Mouse (Mus musculus): ENCODE measurements around the gene Islr2.

DNA sequence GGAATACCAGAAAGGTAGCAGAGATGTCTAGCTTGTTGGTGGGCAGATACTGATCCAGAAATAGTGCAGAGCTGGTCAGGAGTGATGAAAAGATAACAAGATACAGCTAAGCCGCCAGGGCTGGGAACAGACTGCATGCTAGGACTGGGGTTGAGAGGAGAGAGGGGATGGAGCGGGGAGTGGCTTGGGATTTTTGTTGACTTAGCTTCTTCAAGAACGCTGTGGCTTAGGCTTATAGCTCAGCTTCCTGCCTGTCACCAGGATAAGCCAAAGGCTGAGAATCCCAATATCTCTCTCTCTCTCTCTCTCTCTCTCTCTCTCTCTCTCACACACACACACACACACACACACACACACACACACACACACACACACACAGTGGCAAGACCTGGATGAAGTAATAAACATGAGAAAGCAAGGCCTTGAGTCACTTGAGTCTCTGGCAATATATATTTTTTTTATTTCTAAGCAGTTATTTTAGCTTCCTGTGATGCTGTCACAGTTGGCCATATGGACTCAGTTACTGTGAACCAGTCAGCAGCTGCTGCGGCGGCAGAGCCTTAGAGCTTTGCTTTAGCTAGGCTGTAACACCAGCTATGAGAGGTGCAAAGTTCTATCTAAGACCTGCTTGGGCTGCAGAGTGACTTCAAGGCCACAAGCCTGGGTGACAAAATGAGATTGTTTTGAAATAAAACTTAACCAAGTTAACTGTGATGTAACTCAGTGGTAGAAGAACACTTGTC is 28.2 kb downstream of the Islr2 start:
- TF ChIP-seq POLR2A (IDR thresholded peaks at IDR 0.05; ENCODE audit: control insufficient read depth, low read depth, low read length) (no peak), CTCF (IDR thresholded peaks at IDR 0.05; ENCODE audit: control insufficient read depth, insufficient read depth, insufficient replicate concordance, low read depth, low read length) (no peak)

Data from testis, adult 2 months (tissue).